Mouse (Mus musculus) forebrain, embryonic 12.5 days (tissue): ENCODE results near the gene Efcab9. TPM values are rescaled to one million over a fixed set of nuclear protein-coding genes. Genes with fewer than 3 reads are reported as not detected.

Experiments used
- ATAC-seq: fragments of 200-750 bp; cut with Nextera tagmentation; 2 replicates; pipeline ENCODE4 v1.8.0; 2017; ENCODE audit warnings: moderate TSS enrichment; ENCODE audit not compliant: low FRiP score
- H3K27ac ChIP-seq: fragments of 300-500 bp; sonication (generic); 2 replicates; pipeline ENCODE4 v1.5.1; 2016; ENCODE audit warnings: mild to moderate bottlenecking
- H3K27me3 ChIP-seq: fragments of 300-500 bp; sonication (generic); 2 replicates; pipeline ENCODE4 v1.6.1; 2016; ENCODE audit warnings: mild to moderate bottlenecking
- H3K36me3 ChIP-seq: fragments of 300-500 bp; sonication (generic); replicated peaks from 2 replicates; pipeline ENCODE4 v1.6.1; 2016; ENCODE audit warnings: mild to moderate bottlenecking
- H3K4me1 ChIP-seq: fragments of 300-500 bp; sonication (generic); 2 replicates; pipeline ENCODE4 v1.6.1; 2016
- H3K4me2 ChIP-seq: fragments of 300-500 bp; sonication (generic); 2 replicates; pipeline ENCODE4 v1.6.1; 2016; ENCODE audit warnings: mild to moderate bottlenecking, moderate library complexity
- H3K4me3 ChIP-seq: fragments of 300-500 bp; sonication (generic); replicated peaks from 2 replicates; pipeline ENCODE4 v1.5.1; 2016; ENCODE audit warnings: mild to moderate bottlenecking
- H3K9ac ChIP-seq: fragments of 300-500 bp; sonication (generic); 2 replicates; pipeline ENCODE4 v1.6.1; 2016; ENCODE audit warnings: mild to moderate bottlenecking
- H3K9me3 ChIP-seq: fragments of 300-500 bp; sonication (generic); 2 replicates; pipeline ENCODE4 v1.6.1; 2016
- WGBS: fragments of 180-500 bp; shearing (Covaris S2); methylation state at CpG from one replicate; pipeline ENCODE4 v1.1.7; 2016; 5-methylcytosine and 5-hydroxymethylcytosine counted together
- polyA plus RNA-seq: library from polyadenylated mRNA; unstranded; fragments of >200 nt; fragmentation: Nextera tagmentation; extraction: Ambion mirVana; gene quantifications from 2 replicates; pipeline ENCODE4 v1.2.1, GENCODE M21; 2016

Efcab9 gene
- polyA plus RNA-seq, 1 experiment from 2014 or later: 0.27 TPM

GRCm38 (mm10) chr11:32565088-32565487, 33.2 kb upstream of the Efcab9 start:
- H3K27me3 ChIP-seq: no peaks in the 10 kb centered on the region
- no peak overlapping the region for H3K4me3 ChIP-seq
- H3K9me3 ChIP-seq: no peaks in the 10 kb centered on the region
- ATAC-seq: no peak
- H3K27ac ChIP-seq: 0 out of 2 replicates have a peak overlapping the region, but pooled peaks have one; percentile 13
- H3K4me2 ChIP-seq: no peak overlapping the region
- H3K36me3 ChIP-seq: no peaks in the 10 kb centered on the region
- no peak overlapping the region for H3K9ac ChIP-seq
- peaks cover 6% of the 10 kb centered on the region for H3K4me1 ChIP-seq
- WGBS: 62% methylated on average over 8 of the region's 8 CpGs

GRCm38 (mm10) chr11:32564629-32565028, 32.7 kb upstream of the Efcab9 start:
- WGBS: 62% methylated on average over 4 of the region's 4 CpGs
- Histone ChIP-seq H3K36me3 (no peaks in the 10 kb centered on the region), H3K4me1 (peaks cover 6% of the 10 kb centered on the region), H3K4me2 (no peak overlapping the region), H3K9me3 (no peaks in the 10 kb centered on the region), H3K4me3 (no peak overlapping the region), H3K27ac (0 out of 2 replicates have a peak overlapping the region, but pooled peaks have one; percentile 13), H3K27me3 (no peaks in the 10 kb centered on the region), H3K9ac (no peak overlapping the region)
- ATAC-seq: no peak

GRCm38 (mm10) chr11:32563660-32564059, 31.8 kb upstream of the Efcab9 start:
- ATAC-seq: no peak
- Histone ChIP-seq H3K4me3 (no peak overlapping the region), H3K9ac (no peak overlapping the region), H3K9me3 (no peaks in the 10 kb centered on the region), H3K27ac (no peak overlapping the region), H3K4me1 (peaks cover 6% of the 10 kb centered on the region), H3K27me3 (no peaks in the 10 kb centered on the region), H3K4me2 (no peak overlapping the region), H3K36me3 (no peaks in the 10 kb centered on the region)
- WGBS: 21% methylated on average over 3 of the region's 3 CpGs

- Histone ChIP-seq H3K27me3 (no peaks in the 10 kb centered on the region), H3K9ac (no peak overlapping the region), H3K9me3 (no peaks in the 10 kb centered on the region), H3K27ac (no peak overlapping the region), H3K36me3 (no peaks in the 10 kb centered on the region), H3K4me1 (peaks cover 6% of the 10 kb centered on the region), H3K4me3 (no peak overlapping the region), H3K4me2 (no peak overlapping the region)
- no peak for ATAC-seq
- 69% methylated on average over 5 of the region's 5 CpGs for WGBS
Observed at GRCm38 (mm10) chr11:32562706-32563105, 30.8 kb upstream of the Efcab9 start.

- no peaks in the 10 kb centered on the region for H3K27me3 ChIP-seq
- H3K4me3 ChIP-seq: no peak overlapping the region
- H3K9me3 ChIP-seq: no peaks in the 10 kb centered on the region
- no peak overlapping the region for H3K4me2 ChIP-seq
- 78% methylated on average over 10 of the region's 10 CpGs for WGBS
- no peaks in the 10 kb centered on the region for H3K36me3 ChIP-seq
- no peak overlapping the region for H3K9ac ChIP-seq
- no peak for ATAC-seq
- no peak overlapping the region for H3K27ac ChIP-seq
- H3K4me1 ChIP-seq: peaks cover 6% of the 10 kb centered on the region
Observed at GRCm38 (mm10) chr11:32561465-32562355, 29.8 kb upstream of the Efcab9 start.

GRCm38 (mm10) chr11:32560015-32560770, 28.3 kb upstream of the Efcab9 start:
- peaks cover 6% of the 10 kb centered on the region for H3K4me1 ChIP-seq
- no peaks in the 10 kb centered on the region for H3K36me3 ChIP-seq
- no peaks in the 10 kb centered on the region for H3K27me3 ChIP-seq
- no peaks in the 10 kb centered on the region for H3K9me3 ChIP-seq
- no peak overlapping the region for H3K9ac ChIP-seq
- H3K4me2 ChIP-seq: no peak overlapping the region
- 80% methylated on average over 12 of the region's 12 CpGs for WGBS
- H3K4me3 ChIP-seq: no peak overlapping the region
- ATAC-seq: no peak
- H3K27ac ChIP-seq: no peak overlapping the region

GRCm38 (mm10) chr11:32558677-32559076, 26.8 kb upstream of the Efcab9 start:
- no peak overlapping the region for H3K9ac ChIP-seq
- H3K27me3 ChIP-seq: no peaks in the 10 kb centered on the region
- WGBS: 72% methylated on average over 8 of the region's 8 CpGs
- H3K9me3 ChIP-seq: no peaks in the 10 kb centered on the region
- no peak overlapping the region for H3K4me3 ChIP-seq
- H3K27ac ChIP-seq: peak overlapping the region; percentile 14; the same call in 1 of the 2 replicates
- H3K4me2 ChIP-seq: no peak overlapping the region
- peaks cover 5% of the 10 kb centered on the region for H3K4me1 ChIP-seq
- no peak for ATAC-seq
- no peaks in the 10 kb centered on the region for H3K36me3 ChIP-seq

GRCm38 (mm10) chr11:32558026-32558425, 26.1 kb upstream of the Efcab9 start:
- Histone ChIP-seq H3K4me1 (peaks cover 2% of the 10 kb centered on the region), H3K4me2 (no peak overlapping the region), H3K9ac (no peak overlapping the region), H3K27ac (no peak overlapping the region), H3K36me3 (no peaks in the 10 kb centered on the region), H3K27me3 (no peaks in the 10 kb centered on the region), H3K4me3 (no peak overlapping the region), H3K9me3 (no peaks in the 10 kb centered on the region)
- WGBS: 97% methylated on average over 4 of the region's 4 CpGs
- ATAC-seq: no peak

GRCm38 (mm10) chr11:32556333-32556990, 24.6 kb upstream of the Efcab9 start:
- H3K4me1 ChIP-seq: peaks cover 18% of the 10 kb centered on the region
- WGBS: 76% methylated on average over 10 of the region's 10 CpGs
- H3K4me3 ChIP-seq: no peak overlapping the region
- H3K36me3 ChIP-seq: no peaks in the 10 kb centered on the region
- no peaks in the 10 kb centered on the region for H3K9me3 ChIP-seq
- no peak for ATAC-seq
- H3K9ac ChIP-seq: no peak overlapping the region
- no peak overlapping the region for H3K27ac ChIP-seq
- no peak overlapping the region for H3K4me2 ChIP-seq
- no peaks in the 10 kb centered on the region for H3K27me3 ChIP-seq

GRCm38 (mm10) chr11:32555103-32555689, 23.3 kb upstream of the Efcab9 start:
- Histone ChIP-seq H3K9me3 (no peaks in the 10 kb centered on the region), H3K4me1 (peaks cover 19% of the 10 kb centered on the region), H3K36me3 (no peaks in the 10 kb centered on the region), H3K27me3 (no peaks in the 10 kb centered on the region), H3K4me2 (no peak overlapping the region), H3K4me3 (no peak overlapping the region), H3K9ac (no peak overlapping the region), H3K27ac (no peak overlapping the region)
- WGBS: 92% methylated on average over 12 of the region's 12 CpGs
- ATAC-seq: no peak

GRCm38 (mm10) chr11:32554141-32555091, 22.5 kb upstream of the Efcab9 start:
- H3K27me3 ChIP-seq: no peaks in the 10 kb centered on the region
- H3K9ac ChIP-seq: no peak overlapping the region
- H3K36me3 ChIP-seq: no peaks in the 10 kb centered on the region
- peaks cover 24% of the 10 kb centered on the region for H3K4me1 ChIP-seq
- H3K4me3 ChIP-seq: no peak overlapping the region
- H3K9me3 ChIP-seq: no peaks in the 10 kb centered on the region
- no peak for ATAC-seq
- H3K4me2 ChIP-seq: no peak overlapping the region
- 94% methylated on average over 14 of the region's 14 CpGs for WGBS
- H3K27ac ChIP-seq: no peak overlapping the region
